Mouse (Mus musculus): ENCODE results near the gene Ust.

DNA sequence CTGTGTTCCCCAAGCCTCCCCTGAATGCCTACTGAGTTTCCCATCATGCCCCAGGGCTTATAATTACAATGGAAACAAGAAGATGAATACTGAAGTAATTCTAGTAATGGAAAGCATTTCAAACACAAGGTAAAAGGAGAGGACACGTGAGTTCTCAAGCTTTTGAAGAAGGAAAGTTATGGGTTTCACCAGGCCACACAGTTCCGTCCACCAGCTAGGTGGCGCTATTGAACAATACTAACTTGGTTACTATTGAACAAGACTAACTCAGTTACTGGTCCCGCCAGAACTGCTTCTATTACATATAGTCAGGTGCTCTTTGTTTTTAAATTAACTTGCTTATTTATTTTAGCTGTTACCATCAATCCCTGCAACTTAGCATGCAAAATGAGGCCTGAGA, 276.3 kb downstream of the Ust start:
- TF ChIP-seq CTCF (IDR thresholded peaks at IDR 0.05; ENCODE audit: low read depth) (peak; percentile 72), EP300 (IDR thresholded peaks at IDR 0.05; ENCODE audit: low read depth) (no peak)
